18 mouse cellular contexts compared by ENCODE assay signal in genomic region chr9:20979769-20980168, GRCm38 (mm10). TPM values are rescaled to one million over a fixed set of nuclear protein-coding genes. Genes with fewer than 3 reads are reported as not detected.
"Had no signal": no experiment of that assay in that cellular context is flagged by ENCODE, and none has a peak within 500 bp of the region (broad histone marks: within the 10 kb centered on the region; RNA-seq: fewer than 3 reads in every experiment).

No protein-coding gene starts in this region.

- DNase-seq: kidney, adult 18-20 months; kidney, adult 9 months; kidney, postnatal 14 days; layer of hippocampus, adult 9-11 months; liver, embryonic 13.5 days; lung, adult 2 months; lung, postnatal 14 days; lung, postnatal 4 days; right cerebral cortex, adult 18-20 months; right cerebral cortex, postnatal 14 days; right cerebral cortex, postnatal 4 days; thymus, postnatal 25 days had no signal

- H3K27ac ChIP-seq: layer of hippocampus, adult 2 months; liver, embryonic 13.5 days; midbrain, embryonic 10.5 days; midbrain, embryonic 13.5 days had no signal

- H3K36me3 ChIP-seq: liver, embryonic 13.5 days; midbrain, embryonic 10.5 days; midbrain, embryonic 13.5 days; stomach, embryonic 15.5 days had no signal

- H3K9me3 ChIP-seq: liver, embryonic 13.5 days; megakaryocyte, embryonic 14.5 days; midbrain, embryonic 10.5 days; midbrain, embryonic 13.5 days; stomach, embryonic 15.5 days had no signal

- H3K4me3 ChIP-seq: layer of hippocampus, adult 2 months; liver, embryonic 13.5 days; megakaryocyte, embryonic 14.5 days; midbrain, embryonic 10.5 days; midbrain, embryonic 13.5 days; stomach, embryonic 15.5 days had no signal

- ATAC-seq: midbrain, embryonic 13.5 days; midbrain, embryonic 16.5 days had no signal

- H3K27me3 ChIP-seq: megakaryocyte, embryonic 14.5 days; stomach, embryonic 15.5 days had no signal

RNA-seq across cellular contexts. Expression of gene Icam4, which starts 49.4 kb away (rescaled TPM):
- polyA plus RNA-seq: midbrain, embryonic 16.5 days had no signal
